Mouse (Mus musculus) olfactory bulb, adult 2 months (tissue): ENCODE results near the gene Msrb3.

Experiments
- CTCF ChIP-seq: fragments of 200-500 bp; IDR thresholded peaks from 2 replicates; pipeline ENCODE4 v1.5.1; 2012; ENCODE audit warnings: low read depth, mild to moderate bottlenecking, low read length, moderate library complexity; ENCODE audit not compliant: insufficient read depth
- POLR2A ChIP-seq: fragments of 200-500 bp; IDR thresholded peaks from 2 replicates; pipeline ENCODE4 v1.6.1; 2012; ENCODE audit warnings: mild to moderate bottlenecking, low read depth, low read length, moderate library complexity; ENCODE audit not compliant: insufficient read depth

DNA sequence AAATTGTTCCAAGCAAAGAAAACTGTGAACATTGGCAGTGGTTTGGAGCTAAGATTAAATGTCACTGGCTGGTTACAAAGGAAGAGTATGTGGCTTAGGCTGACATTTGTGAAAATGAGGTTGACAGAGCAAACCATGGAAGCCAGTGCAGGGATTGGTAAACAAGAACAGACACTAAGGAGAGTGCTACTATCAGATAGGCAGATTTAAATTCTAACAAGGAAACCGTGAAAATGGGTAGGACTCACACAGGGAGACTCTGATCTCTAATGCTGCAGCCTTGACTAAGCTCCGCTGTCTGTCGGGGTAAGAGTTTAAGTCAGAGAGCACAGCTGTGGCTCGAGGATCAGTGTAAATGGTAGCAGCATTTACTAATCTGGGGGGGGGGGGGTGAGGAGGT, 15.2 kb downstream of the Msrb3 start:
- TF ChIP-seq POLR2A (no peak), CTCF (no peak)
